Mouse (Mus musculus) mouse embryonic stem cell (cell line): ENCODE measurements around the gene Srsf10.

Experiments
- in situ Hi-C, 2 experiments: fragments of 300-500 bp; cut with MboI; formaldehyde crosslinking; loops; 1 replicate in 1 of 2; 3 replicates in 1 of 2; pipeline ENCODE4 v1.14.3; 2019 to 2020; ENCODE audit warnings: low sequenced_read_pairs in 2 of 2, low pct_unique_long_range_greater_than_20kb in 1 of 2, mixed read lengths in 1 of 2; ENCODE audit not compliant: unreplicated experiment in 1 of 2

Gene Srsf10

DNA sequence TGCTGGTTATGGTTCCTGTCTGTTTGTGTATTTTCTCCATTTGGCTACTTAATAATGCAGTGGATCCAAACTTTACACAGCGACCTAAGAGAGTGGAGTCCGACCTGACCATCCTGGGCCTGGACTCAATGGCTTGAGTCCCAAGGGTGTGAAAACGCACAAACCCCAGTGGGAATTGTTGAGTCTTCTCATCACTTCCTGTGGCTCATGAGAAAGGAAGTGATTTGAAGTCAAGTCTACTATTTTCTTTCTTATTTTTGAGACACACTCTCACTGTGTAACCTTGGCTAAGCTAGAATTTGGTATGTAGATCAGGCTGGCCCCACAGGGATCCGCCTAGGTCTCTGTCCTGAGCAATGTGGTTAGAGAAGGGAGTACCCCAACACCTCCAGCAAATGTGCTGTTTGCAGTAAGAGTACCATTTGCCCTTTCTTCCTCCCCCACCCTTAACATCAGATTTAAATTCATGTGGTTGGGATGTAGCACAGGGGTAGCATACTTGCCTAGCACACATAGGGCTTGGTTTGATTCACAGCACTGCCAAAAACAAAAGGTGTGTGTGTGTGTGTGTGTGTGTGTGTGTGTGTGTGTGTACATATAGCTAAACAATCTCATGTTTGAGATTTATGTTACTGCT lies 47.2 kb downstream of the Srsf10 start:
- in situ Hi-C loops, result no loop called here

DNA sequence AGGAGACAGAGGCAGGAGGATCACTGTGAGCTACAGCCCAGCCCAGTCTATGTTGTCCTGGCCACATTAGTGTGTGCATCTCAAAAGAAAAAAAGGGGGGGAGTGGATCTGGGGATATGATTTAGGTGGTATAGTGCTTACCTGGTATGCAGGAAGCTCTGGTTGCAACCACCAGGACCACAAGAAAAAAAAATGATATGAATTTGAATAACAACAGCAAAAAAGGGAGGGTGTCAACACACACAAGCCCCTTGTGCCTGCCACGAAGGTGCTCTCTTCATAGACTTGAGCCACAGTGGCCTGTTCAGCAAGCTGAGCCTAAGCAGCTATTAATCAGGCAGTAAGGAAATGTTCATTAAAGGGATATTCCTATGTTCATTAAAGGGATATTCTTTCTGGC lies 49.3 kb downstream of the Srsf10 start:
- in situ Hi-C loops, result no loop called here

DNA sequence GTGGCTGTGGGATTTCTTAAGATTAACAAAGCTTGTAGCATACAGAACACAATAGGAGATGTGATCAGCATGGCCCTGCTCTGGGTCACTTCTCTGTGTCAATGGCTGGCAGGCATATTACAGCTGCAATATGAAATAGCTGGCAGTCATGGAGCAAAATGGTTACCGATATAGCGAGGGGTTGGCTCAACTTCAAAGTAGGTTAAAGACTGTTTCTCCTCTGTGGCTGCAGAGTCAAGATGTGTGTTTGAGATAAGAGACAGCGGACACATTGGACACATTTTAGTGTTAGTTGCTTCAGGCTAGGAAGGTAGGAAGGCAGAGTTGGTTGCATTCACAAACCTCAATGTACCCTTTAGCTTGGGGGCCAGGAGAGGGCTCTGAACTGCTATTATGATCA lies 51.1 kb downstream of the Srsf10 start:
- in situ Hi-C loops, result no loop called here

DNA sequence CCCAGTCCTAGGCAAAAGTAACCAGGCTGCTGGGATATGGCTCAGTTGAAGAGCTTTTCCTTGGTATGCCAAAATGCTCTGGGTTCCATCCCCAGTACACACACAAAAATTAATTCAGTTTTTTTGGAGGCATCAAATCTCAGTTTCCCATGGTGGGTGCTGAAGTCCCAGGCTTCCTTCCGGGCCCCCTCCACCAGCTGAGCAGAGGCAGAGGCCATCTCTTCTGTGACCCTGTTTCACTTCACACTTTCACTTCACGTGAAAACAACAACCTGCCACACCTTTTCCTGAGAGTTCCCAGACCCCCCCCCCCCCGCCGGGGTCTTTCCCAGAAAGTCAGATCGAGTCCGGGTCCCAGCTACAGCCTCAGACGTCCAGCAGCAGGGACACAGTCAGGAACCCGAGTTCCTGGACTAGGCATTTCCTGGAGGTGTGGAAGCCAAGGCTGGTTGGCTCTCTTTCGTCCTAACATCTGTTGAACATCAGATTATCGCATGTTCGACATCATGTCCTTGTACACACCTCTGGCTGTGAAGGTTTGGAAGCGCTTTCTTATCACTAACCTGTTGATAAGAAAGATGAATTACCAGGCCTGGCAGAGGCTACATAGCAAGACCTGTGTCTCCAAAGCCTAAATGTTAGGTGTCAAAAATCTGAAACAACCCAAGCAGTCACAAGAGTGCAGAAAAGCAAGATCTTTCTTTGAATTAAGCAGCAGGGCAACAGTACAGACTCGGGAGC lies 53.9 kb downstream of the Srsf10 start:
- in situ Hi-C loops, result no loop called here

DNA sequence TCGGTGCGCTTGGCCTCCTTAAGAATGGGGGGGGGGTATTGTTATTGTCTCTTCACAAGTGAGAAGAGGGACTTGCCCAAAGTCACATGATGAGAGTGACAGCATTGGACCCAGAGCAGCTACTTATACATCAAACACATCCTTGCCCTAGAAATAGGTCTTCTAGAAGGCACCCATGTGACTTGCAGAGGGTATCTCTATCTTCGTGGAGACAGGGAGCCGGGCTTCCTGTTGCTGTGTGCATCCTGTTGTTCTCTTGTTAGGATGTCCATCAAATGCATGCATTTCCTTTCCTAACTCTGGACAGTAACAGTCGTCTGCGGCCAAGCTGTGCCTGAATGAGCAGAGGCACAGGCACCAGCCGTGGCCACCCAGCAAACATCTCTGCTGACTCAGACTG lies 56.0 kb downstream of the Srsf10 start:
- in situ Hi-C loops, result no loop called here

DNA sequence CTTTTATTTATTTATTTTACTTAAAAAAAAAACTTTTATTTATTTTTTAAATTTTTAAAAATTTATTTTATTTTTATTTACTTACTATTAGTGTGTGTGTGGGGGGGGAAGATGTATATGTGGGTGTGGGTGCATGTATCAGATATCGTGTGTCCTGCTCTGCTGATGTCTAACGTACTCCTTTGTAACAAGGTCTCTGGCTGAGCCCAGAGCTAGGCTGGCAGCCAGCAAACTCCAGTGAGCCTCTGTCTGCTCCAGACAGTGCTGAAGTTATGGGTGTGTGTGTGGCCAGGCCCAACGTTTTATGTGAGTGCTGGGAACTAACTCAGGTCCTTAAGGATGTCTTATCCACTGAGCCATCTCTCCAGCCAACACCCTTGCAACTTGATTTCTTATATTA lies 56.6 kb downstream of the Srsf10 start:
- in situ Hi-C loops, result no loop called here

DNA sequence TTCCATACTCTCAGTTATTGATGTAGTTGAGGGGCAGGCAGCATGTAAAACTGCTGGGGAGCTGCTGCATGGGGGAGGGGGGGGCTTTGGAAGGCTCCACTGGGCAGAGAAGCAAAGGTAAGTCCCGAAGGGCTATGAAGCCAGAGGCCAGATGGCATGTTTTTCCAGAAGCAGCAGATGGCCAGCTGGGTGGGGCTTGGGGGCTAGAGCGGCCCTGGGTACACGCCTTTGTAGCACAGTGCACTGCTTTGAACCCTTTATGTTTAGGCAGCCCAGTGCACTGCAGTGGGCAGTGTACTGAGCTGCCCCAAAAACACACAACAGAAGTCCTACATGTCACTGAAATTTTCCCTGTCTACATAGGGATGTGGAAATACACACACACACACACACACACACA lies 57.3 kb downstream of the Srsf10 start:
- in situ Hi-C loops, result no loop called here

DNA sequence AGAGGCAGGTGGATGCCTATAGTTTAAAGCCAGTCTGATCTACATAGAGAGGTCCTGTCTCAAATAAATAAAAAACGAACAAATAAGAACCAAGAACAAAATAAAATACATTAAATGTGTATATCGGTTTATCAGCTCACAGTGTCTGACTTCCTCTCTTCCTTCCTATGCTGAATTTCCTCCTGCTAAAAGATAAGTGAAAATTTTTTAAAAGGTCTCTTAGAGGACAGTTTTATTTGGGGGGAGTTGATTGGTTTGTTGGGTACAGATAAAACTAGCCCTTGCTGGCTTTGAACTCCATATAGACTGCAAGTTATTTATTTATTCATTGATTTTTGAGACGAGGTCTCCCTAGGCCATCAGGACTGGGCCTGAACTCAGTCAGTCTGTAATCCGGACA lies 57.9 kb downstream of the Srsf10 start:
- in situ Hi-C loops, result no loop called here

DNA sequence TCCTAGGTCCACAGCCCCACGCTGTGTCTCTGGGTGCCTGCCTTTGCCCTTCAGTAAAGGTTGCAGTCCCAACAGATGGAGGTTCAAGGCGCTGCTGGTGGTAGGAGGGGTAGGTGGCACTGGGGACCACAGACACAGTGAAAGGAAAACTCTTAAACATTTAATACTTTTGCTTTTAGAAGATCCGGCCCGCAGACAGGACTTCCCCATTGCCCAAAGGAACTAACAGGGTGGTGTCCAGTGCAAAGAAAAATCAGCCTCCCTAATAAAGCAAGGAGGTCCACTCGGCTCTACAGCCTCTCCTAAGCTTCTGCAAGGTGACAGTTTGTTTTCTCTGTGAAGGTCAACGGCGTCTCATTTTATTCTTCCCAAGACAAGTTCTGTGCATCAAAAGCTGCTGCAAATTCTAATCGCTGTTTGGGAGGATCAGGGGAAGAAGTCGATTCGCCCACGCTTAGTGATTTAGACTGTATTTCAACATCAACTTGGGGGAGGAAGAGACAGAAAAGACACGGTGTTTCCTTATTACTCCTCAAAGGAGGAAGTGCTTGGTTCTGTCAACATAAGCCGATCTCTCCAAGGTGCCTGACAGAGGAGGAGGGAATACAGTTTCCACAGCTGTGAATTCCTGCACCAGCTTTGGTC lies 63.2 kb downstream of the Srsf10 start:
- in situ Hi-C loops, result no loop called here

DNA sequence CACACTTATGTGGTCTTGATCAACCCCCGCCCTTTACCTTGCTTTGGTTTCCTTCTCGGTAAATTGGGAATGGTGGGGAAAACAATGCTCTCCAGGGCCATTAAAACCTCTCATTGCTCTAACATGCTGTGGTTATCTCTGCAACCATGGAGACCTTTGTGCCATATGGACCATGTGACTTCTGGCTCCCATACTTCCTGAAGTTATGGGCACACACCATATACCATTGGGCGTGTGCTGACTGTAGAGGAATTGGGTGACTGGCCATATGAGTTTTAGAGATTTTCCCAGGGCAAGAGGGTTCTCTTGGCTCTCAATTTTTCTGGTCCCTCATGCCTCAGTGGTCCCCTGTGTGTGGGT lies 63.7 kb downstream of the Srsf10 start:
- in situ Hi-C loops, result no loop called here
